Mouse (Mus musculus) cortical plate, adult 2 months (tissue): ENCODE data around the gene Camta2.

Experiments used
- CTCF ChIP-seq: fragments of 200-500 bp; IDR thresholded peaks from 2 replicates; pipeline ENCODE4 v1.5.1; 2011; ENCODE audit warnings: mild to moderate bottlenecking, control low read depth, low read length; ENCODE audit not compliant: insufficient read depth; ENCODE audit errors: extremely low read depth
- POLR2A ChIP-seq: fragments of 200-500 bp; IDR thresholded peaks from 2 replicates; pipeline ENCODE4 v1.6.1; 2011; ENCODE audit warnings: mild to moderate bottlenecking, low read length, control low read depth; ENCODE audit not compliant: insufficient read depth; ENCODE audit errors: extremely low read depth

DNA sequence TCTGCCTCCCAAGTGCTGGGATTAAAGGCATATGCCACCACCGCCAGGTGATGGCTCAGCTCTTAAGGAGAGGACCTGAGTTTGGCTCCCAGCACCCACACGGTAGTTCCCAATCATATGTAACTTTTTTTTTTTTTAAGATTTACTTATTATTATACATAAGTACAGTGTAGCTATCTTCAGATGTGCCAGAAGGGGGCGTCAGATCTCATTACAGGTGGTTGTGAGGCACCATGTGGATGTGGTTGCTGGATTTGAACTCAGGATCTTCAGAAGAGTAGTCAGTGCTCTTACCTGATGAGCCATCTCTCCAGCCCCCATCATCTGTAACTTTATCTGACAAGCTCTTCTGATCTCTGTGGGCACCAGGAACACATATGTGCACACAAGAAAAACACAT lies 9.5 kb upstream of the Camta2 start:
- no peak for TF ChIP-seq POLR2A
- no peak for TF ChIP-seq CTCF
